Mouse (Mus musculus) midbrain, postnatal 0 days (tissue): ENCODE measurements at regions not wholly inside any gene's neighbourhood (a gene's known extent, or its start where the extent isn't known, plus 50 kb on each side); places are given as distances from the start of the nearest gene placed in this dataset.
A peak's percentile ranks its signal among the peaks of the same experiment; 100 is the strongest.

Experiments used
- ATAC-seq: fragments of 200-750 bp; cut with Nextera tagmentation; 2 replicates; pipeline ENCODE4 v1.8.0; 2017; ENCODE audit warnings: moderate number of reproducible peaks, mild to moderate bottlenecking, moderate TSS enrichment, moderate library complexity; ENCODE audit not compliant: low FRiP score
- DNase-seq: peaks from one replicate; pipeline ENCODE4 v3.0.0-alpha.2; 2015; ENCODE audit warnings: low spot score
- H3K27ac ChIP-seq: fragments of 300-500 bp; sonication (generic); 2 replicates; pipeline ENCODE4 v1.5.1; 2014; ENCODE audit warnings: low read depth, mild to moderate bottlenecking, low read length, mixed read lengths
- H3K27me3 ChIP-seq: fragments of 300-500 bp; sonication (generic); 2 replicates; pipeline ENCODE4 v1.6.1; 2014; ENCODE audit warnings: low read length, control low read depth, mixed read lengths; ENCODE audit not compliant: insufficient read depth
- H3K36me3 ChIP-seq: fragments of 300-500 bp; sonication (generic); 2 replicates; pipeline ENCODE4 v1.6.1; 2014; ENCODE audit warnings: low read length, control low read depth, mixed read lengths; ENCODE audit not compliant: insufficient read depth
- H3K4me1 ChIP-seq: fragments of 300-500 bp; sonication (generic); 2 replicates; pipeline ENCODE4 v1.6.1; 2014; ENCODE audit warnings: mild to moderate bottlenecking, control low read depth, antibody characterized with exemption, low read length, mixed read lengths; ENCODE audit not compliant: insufficient read depth
- H3K4me2 ChIP-seq: fragments of 300-500 bp; sonication (generic); 2 replicates; pipeline ENCODE4 v1.6.1; 2014; ENCODE audit warnings: low read depth, mild to moderate bottlenecking, low read length, mixed read lengths; ENCODE audit not compliant: poor library complexity, severe bottlenecking
- H3K4me3 ChIP-seq: fragments of 300-500 bp; sonication (generic); 2 replicates; pipeline ENCODE4 v1.5.1; 2014; ENCODE audit warnings: low read depth, mild to moderate bottlenecking, low read length, moderate library complexity
- H3K9ac ChIP-seq: fragments of 300-500 bp; sonication (generic); replicated peaks from 2 replicates; pipeline ENCODE4 v1.6.1; 2014; ENCODE audit warnings: mild to moderate bottlenecking, low read length, moderate library complexity, mixed read lengths; ENCODE audit not compliant: poor library complexity, severe bottlenecking
- H3K9me3 ChIP-seq: fragments of 300-500 bp; sonication (generic); 2 replicates; pipeline ENCODE4 v1.6.1; 2016; ENCODE audit warnings: low read length, control low read depth
- CTCF ChIP-seq: IDR thresholded peaks from 2 replicates; pipeline ENCODE4 v1.5.1; 2016; ENCODE audit warnings: antibody characterized with exemption, mild to moderate bottlenecking
- WGBS: fragments of 180-500 bp; shearing (Covaris S2); extraction: QIAGEN DNeasy Blood & Tissue Kit; methylation state at CpG from one replicate; pipeline ENCODE4 v1.1.7; 2014; 5-methylcytosine and 5-hydroxymethylcytosine counted together

DNA sequence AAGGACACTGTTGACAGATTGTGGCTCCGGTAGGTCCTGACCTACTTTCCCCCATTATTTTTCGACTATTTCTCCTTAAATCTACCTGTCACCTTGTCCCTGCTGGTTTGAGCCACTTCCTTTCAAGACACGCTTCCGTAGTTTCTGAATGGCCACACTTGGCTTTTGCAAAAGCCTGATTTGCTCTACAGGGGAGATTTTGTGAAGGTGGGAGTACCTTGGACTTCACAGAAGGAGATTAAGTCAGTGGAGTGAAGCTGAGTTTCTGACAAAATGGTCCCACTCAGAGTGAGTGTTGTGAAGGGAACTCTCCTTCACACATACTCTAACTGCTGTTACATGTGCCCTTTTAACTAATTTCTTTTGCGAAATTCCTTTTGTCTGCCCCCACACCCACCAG, 157.0 kb upstream of the 4931417E11Rik start:
- H3K4me2 ChIP-seq, result no peak overlapping the region
- ATAC-seq, result no peak; the same call in 1 of the 2 replicates
- TF ChIP-seq CTCF, result no peak
- H3K4me1 ChIP-seq, result no peaks in the 10 kb centered on the region
- H3K4me3 ChIP-seq, result no peak overlapping the region
- no peak overlapping the region for H3K9ac ChIP-seq
- no peaks in the 10 kb centered on the region for H3K9me3 ChIP-seq
- 51% methylated on average over 5 of the region's 5 CpGs for WGBS
- no peaks in the 10 kb centered on the region for H3K27me3 ChIP-seq
- no peaks in the 10 kb centered on the region for H3K36me3 ChIP-seq
- no peak for DNase-seq
- no peak overlapping the region for H3K27ac ChIP-seq

DNA sequence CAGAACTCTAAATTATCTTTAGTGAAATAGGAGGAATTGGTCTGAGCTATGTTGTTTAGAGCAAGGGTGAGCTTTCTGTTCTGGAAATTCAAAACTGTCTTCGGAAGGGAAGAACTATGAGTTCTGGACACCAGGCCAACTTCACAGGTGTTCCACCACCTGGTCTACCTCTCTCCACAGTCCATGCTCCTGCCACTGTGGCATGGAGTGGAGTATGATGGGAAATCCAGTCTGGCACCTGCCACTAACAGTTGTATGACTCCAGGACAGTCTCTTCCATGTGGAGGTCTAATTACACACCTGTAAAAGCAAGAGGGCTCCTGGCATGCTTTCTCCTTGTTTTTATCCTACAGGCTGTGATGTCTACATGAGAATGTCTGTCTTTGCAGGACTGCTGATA, 154.7 kb upstream of the 4931417E11Rik start:
- Histone ChIP-seq H3K36me3 (no peaks in the 10 kb centered on the region), H3K4me3 (no peak overlapping the region), H3K9me3 (no peaks in the 10 kb centered on the region), H3K9ac (no peak overlapping the region), H3K4me2 (no peak overlapping the region), H3K27ac (no peak overlapping the region), H3K27me3 (no peaks in the 10 kb centered on the region), H3K4me1 (no peaks in the 10 kb centered on the region)
- no peak for TF ChIP-seq CTCF
- DNase-seq (no peak), ATAC-seq (no peak)
- WGBS, result 95% methylated on average over 1 of the region's 1 CpGs

DNA sequence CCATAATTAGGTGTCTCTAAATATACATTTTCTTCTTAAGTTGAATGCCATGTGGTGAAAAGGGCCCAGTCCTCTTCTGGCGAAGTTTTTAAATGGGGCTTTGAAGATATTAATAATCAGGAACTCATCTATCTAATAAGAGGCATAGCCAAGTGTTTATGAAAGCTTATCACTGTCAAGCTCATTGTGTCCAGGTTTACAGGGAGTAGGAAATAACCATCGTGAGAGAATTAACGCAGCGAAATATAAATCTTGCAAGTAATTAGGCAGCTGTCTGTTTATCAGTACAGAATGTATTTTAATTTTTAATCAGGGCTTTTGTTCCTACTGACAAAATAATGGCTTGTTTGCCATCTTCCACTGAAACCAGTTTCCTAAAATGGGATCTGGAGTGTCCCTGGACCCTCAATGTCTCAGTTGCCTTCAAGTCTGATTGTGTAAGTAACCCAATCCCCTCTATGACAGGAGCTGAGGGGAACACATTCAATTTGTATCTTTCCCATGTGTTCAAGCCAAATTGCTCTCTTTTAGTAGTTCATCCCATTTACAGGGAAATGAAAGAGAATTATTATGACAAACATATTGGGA, 152.5 kb upstream of the 4931417E11Rik start:
- Histone ChIP-seq H3K27me3 (no peaks in the 10 kb centered on the region), H3K4me1 (no peaks in the 10 kb centered on the region), H3K4me2 (no peak overlapping the region), H3K9me3 (no peaks in the 10 kb centered on the region), H3K36me3 (no peaks in the 10 kb centered on the region), H3K9ac (no peak overlapping the region), H3K27ac (no peak overlapping the region), H3K4me3 (no peak overlapping the region)
- DNase-seq (no peak), ATAC-seq (no peak)
- no peak for TF ChIP-seq CTCF
- WGBS, result 68% methylated on average over 4 of the region's 4 CpGs

DNA sequence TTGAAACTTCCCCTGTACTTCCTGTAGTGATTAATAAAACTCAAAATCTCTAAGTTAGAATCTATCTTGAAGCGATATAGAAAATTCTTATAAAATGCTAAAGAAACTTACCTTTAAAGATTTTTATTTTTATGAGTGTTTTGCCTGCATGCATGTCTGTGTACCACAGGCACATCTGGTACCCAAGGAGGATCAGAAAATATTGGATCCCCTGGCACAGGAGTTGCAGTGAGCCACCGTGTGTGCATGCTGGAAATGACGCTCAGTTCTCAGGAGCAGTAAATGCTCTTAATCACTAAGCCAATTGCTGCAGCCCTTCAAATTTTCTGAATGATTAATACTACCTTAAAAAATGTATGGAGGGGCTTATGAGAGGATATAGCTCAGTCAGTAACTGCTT, 142.8 kb upstream of the 4931417E11Rik start:
- ATAC-seq (no peak), DNase-seq (no peak)
- WGBS, result 53% methylated on average over 3 of the region's 3 CpGs
- Histone ChIP-seq H3K4me3 (no peak overlapping the region), H3K9me3 (no peaks in the 10 kb centered on the region), H3K27me3 (no peaks in the 10 kb centered on the region), H3K27ac (no peak overlapping the region), H3K36me3 (no peaks in the 10 kb centered on the region), H3K4me2 (no peak overlapping the region), H3K4me1 (no peaks in the 10 kb centered on the region), H3K9ac (no peak overlapping the region)
- 0 out of 2 replicates have a peak, but pooled peaks have one; percentile 13 for TF ChIP-seq CTCF

DNA sequence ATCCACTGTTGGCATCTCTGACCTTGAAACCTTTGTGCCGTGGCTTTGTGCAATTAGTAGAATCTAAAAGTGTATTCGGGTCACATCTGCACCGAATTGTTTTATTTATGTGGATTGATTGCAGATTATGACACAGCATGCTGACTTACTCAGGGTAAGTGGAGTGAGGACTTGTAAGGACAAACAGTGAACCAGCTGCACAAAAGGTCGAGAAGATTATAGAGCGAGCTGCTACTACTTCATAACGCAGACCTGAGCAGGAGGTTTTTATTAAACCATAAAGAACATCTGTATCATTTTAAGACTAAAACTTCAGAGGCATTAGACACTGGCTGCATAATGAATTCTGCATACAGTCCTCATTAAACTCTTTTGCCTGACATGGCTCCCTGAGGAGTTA, 142.4 kb upstream of the 4931417E11Rik start:
- no peaks in the 10 kb centered on the region for H3K4me1 ChIP-seq
- no peak overlapping the region for H3K9ac ChIP-seq
- ATAC-seq (no peak), DNase-seq (no peak)
- no peaks in the 10 kb centered on the region for H3K9me3 ChIP-seq
- no peak overlapping the region for H3K4me3 ChIP-seq
- H3K27me3 ChIP-seq, result no peaks in the 10 kb centered on the region
- TF ChIP-seq CTCF, result no peak
- no peak overlapping the region for H3K27ac ChIP-seq
- H3K4me2 ChIP-seq, result no peak overlapping the region
- 57% methylated on average over 6 of the region's 6 CpGs for WGBS
- H3K36me3 ChIP-seq, result no peaks in the 10 kb centered on the region

DNA sequence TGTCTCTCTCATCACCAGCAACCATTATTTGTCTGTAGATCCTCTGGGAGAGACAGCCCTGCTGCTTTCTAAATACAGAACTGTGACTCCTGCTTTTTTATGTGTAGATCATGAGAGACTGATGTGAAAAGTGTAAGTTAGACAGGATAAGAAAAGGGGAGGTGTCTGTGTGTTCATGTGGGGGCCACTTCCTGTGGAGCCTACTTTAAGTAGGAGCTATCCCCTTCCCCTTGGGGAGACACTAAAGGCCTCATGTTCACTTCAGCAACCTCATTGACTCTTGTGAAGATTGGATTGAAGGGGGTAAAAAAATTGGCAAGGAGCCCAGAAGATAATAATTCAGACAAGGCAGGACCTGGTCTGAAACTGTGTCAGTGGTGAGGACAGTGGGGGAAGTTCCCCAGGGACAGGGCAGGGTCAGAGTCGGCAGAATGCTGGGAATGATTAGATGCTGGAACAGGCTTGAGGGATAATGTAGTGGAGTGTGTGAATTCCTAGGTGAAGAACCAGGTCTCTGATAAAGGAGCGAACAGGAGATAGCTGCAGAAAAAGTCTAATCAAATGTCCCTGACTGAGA, 140.7 kb upstream of the 4931417E11Rik start:
- Histone ChIP-seq H3K27me3 (no peaks in the 10 kb centered on the region), H3K9me3 (no peaks in the 10 kb centered on the region), H3K36me3 (no peaks in the 10 kb centered on the region), H3K9ac (no peak overlapping the region), H3K4me1 (no peaks in the 10 kb centered on the region), H3K27ac (no peak overlapping the region), H3K4me3 (no peak overlapping the region), H3K4me2 (no peak overlapping the region)
- WGBS, result 79% methylated on average over 2 of the region's 2 CpGs
- DNase-seq (no peak), ATAC-seq (no peak)
- TF ChIP-seq CTCF, result no peak
